Mouse (Mus musculus) limb, embryonic 12.5 days (tissue): ENCODE data around the gene Als2. TPM values are rescaled to one million over a fixed set of nuclear protein-coding genes. Genes with fewer than 3 reads are reported as not detected.

Experiments
- ATAC-seq: fragments of 200-750 bp; cut with Nextera tagmentation; 2 replicates; pipeline ENCODE4 v1.8.0; 2017; ENCODE audit warnings: low read depth, moderate TSS enrichment; ENCODE audit not compliant: insufficient number of reproducible peaks, insufficient read depth, low FRiP score, low TSS enrichment
- H3K27ac ChIP-seq: fragments of 300-500 bp; sonication (generic); 2 replicates; pipeline ENCODE4 v1.5.1; 2016; ENCODE audit warnings: mild to moderate bottlenecking, moderate library complexity
- H3K27me3 ChIP-seq: fragments of 300-500 bp; sonication (generic); 2 replicates; pipeline ENCODE4 v1.6.1; 2016; ENCODE audit warnings: mild to moderate bottlenecking, moderate library complexity
- H3K36me3 ChIP-seq: fragments of 300-500 bp; sonication (generic); 2 replicates; pipeline ENCODE4 v1.6.1; 2016; ENCODE audit warnings: mild to moderate bottlenecking, moderate library complexity
- H3K4me1 ChIP-seq: fragments of 300-500 bp; sonication (generic); replicated peaks from 2 replicates; pipeline ENCODE4 v1.6.1; 2016
- H3K4me2 ChIP-seq: fragments of 300-500 bp; sonication (generic); 2 replicates; pipeline ENCODE4 v1.6.1; 2016; ENCODE audit warnings: mild to moderate bottlenecking, moderate library complexity
- H3K4me3 ChIP-seq: fragments of 300-500 bp; sonication (generic); replicated peaks from 2 replicates; pipeline ENCODE4 v1.5.1; 2016; ENCODE audit warnings: mild to moderate bottlenecking
- H3K9ac ChIP-seq: fragments of 300-500 bp; sonication (generic); replicated peaks from 2 replicates; pipeline ENCODE4 v1.6.1; 2016; ENCODE audit warnings: mild to moderate bottlenecking, moderate library complexity
- H3K9me3 ChIP-seq: fragments of 300-500 bp; sonication (generic); 2 replicates; pipeline ENCODE4 v1.6.1; 2016; ENCODE audit warnings: mild to moderate bottlenecking, moderate library complexity
- WGBS: fragments of 180-500 bp; shearing (Covaris S2); methylation state at CpG from one replicate; pipeline ENCODE4 v1.1.7; 2016; 5-methylcytosine and 5-hydroxymethylcytosine counted together
- polyA plus RNA-seq: library from polyadenylated mRNA; unstranded; fragments of >200 nt; fragmentation: Nextera tagmentation; extraction: Ambion mirVana; gene quantifications from 2 replicates; pipeline ENCODE4 v1.2.1, GENCODE M21; 2016

The Als2 gene
- polyA plus RNA-seq, 1 experiment from 2014 or later: 11.7 TPM

DNA sequence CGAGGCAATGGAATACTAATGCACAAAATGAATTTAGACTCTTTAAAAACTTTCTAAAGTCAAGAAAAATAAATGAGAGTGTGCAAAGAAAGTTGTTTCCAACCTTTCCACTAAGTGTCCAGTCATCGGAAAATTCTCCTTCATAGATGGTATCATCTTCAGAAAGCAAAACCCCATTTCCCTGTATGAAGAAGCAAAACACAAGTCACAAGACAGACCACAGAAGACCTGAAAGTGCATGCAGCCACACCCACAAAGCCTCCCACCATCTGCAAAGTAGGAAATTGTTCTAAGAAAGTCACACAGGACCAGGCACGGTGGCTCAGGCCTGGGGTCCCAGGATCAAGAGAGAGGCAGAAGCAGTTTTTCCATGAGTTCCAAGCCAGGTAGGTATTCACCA lies 57.0 kb downstream of the Als2 start:
- no peak overlapping the region for H3K4me3 ChIP-seq
- no peaks in the 10 kb centered on the region for H3K4me1 ChIP-seq
- no peak for ATAC-seq
- no peaks in the 10 kb centered on the region for H3K9me3 ChIP-seq
- H3K27ac ChIP-seq: no peak overlapping the region
- H3K36me3 ChIP-seq: peaks cover 74% of the 10 kb centered on the region
- H3K27me3 ChIP-seq: no peaks in the 10 kb centered on the region
- 87% methylated on average over 3 of the region's 3 CpGs for WGBS
- no peak overlapping the region for H3K9ac ChIP-seq
- no peak overlapping the region for H3K4me2 ChIP-seq

- H3K4me3 ChIP-seq: no peak overlapping the region
- 87% methylated on average over 10 of the region's 10 CpGs for WGBS
- H3K9ac ChIP-seq: no peak overlapping the region
- H3K4me2 ChIP-seq: no peak overlapping the region
- ATAC-seq: no peak
- no peaks in the 10 kb centered on the region for H3K9me3 ChIP-seq
- H3K36me3 ChIP-seq: peaks cover 71% of the 10 kb centered on the region
- H3K27me3 ChIP-seq: no peaks in the 10 kb centered on the region
- no peaks in the 10 kb centered on the region for H3K4me1 ChIP-seq
- no peak overlapping the region for H3K27ac ChIP-seq
These were observed 58.6 kb downstream of the Als2 start for GRCm38 (mm10) chr1:59178401-59178800.

DNA sequence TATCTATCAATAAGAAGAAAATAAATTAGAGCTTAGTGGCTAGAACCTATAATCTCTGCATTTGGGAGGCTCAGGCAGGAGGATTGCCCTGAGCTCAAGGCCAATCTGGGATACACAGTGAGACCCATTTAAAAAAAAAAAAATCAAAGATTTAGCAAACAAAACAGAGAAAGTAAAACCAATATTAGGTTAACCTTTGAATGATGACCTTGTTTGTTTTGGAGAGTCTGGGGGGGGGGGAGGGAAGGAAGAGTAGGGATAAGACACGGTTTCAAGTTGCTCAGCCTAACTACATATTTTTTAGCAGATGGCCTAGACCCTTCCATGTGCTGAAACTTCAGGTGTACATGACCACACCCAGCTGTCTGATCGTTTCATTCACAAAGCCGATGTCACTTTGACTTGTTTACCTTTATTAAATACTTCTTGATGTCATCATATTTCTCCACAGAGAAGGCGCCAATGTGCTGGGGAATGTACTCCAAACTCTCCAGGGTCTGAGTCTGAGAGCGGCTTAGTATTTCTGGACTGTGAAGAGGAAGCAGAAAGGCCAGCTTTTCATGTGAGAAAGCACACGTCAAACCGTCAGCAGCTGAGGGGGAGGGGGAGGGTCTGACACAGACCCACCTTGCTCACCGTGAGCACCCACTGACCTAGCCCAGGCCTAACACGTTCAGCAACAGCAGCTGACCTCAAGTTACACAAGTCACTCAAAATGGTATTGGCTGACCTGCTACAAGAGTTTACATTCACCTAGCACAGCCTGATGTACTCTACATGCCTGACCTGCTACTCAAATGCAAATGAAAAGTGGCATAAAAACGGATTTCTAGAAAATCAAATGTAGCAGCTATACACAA lies 62.3 kb downstream of the Als2 start:
- no peaks in the 10 kb centered on the region for H3K9me3 ChIP-seq
- WGBS: 77% methylated on average over 10 of the region's 10 CpGs
- H3K4me2 ChIP-seq: no peak overlapping the region
- peaks cover 62% of the 10 kb centered on the region for H3K36me3 ChIP-seq
- H3K27me3 ChIP-seq: no peaks in the 10 kb centered on the region
- no peak for ATAC-seq
- no peaks in the 10 kb centered on the region for H3K4me1 ChIP-seq
- H3K9ac ChIP-seq: no peak overlapping the region
- no peak overlapping the region for H3K27ac ChIP-seq
- no peak overlapping the region for H3K4me3 ChIP-seq

DNA sequence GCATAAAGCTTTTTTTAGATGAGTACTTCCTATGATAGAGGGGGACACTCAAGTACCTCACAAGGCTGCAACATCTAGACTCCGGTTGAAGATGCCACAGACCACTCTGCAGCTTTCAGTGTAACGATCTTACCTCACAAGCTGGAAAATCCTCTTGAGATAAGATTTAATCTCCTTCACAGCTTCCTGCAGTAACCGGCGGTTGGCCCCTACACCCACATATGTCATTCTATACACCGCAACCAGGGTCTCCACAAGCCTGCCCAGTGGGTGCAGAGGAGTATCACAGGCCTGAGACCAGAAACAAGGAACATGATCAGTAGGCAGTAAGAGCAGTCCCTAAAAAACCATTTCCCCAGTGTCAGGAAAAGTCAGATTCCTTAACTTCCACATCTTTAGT lies 64.0 kb downstream of the Als2 start:
- 88% methylated on average over 5 of the region's 5 CpGs for WGBS

GRCm38 (mm10) chr1:59171875-59172274 lies 65.2 kb downstream of the Als2 start:
- Histone ChIP-seq H3K9ac (no peak overlapping the region), H3K36me3 (peaks cover 57% of the 10 kb centered on the region)

More for the DNA sequence above, 64.0 kb downstream of the Als2 start:
- peaks cover 57% of the 10 kb centered on the region for H3K36me3 ChIP-seq
- no peak overlapping the region for H3K9ac ChIP-seq
- no peak for ATAC-seq
- no peaks in the 10 kb centered on the region for H3K4me1 ChIP-seq
- H3K27ac ChIP-seq: no peak overlapping the region
- H3K9me3 ChIP-seq: no peaks in the 10 kb centered on the region
- no peaks in the 10 kb centered on the region for H3K27me3 ChIP-seq
- no peak overlapping the region for H3K4me2 ChIP-seq
- H3K4me3 ChIP-seq: no peak overlapping the region

GRCm38 (mm10) chr1:59170290-59170689 lies 66.7 kb downstream of the Als2 start:
- Histone ChIP-seq H3K36me3 (peaks cover 61% of the 10 kb centered on the region), H3K4me3 (no peak overlapping the region), H3K4me1 (no peaks in the 10 kb centered on the region), H3K4me2 (no peak overlapping the region), H3K9ac (no peak overlapping the region), H3K27me3 (no peaks in the 10 kb centered on the region), H3K9me3 (no peaks in the 10 kb centered on the region), H3K27ac (no peak overlapping the region)
- ATAC-seq: no peak
- 82% methylated on average over 8 of the region's 8 CpGs for WGBS

More at GRCm38 (mm10) chr1:59171875-59172274, 65.2 kb downstream of the Als2 start:
- no peaks in the 10 kb centered on the region for H3K4me1 ChIP-seq
- H3K27me3 ChIP-seq: no peaks in the 10 kb centered on the region
- 56% methylated on average over 5 of the region's 5 CpGs for WGBS
- H3K9me3 ChIP-seq: no peaks in the 10 kb centered on the region
- ATAC-seq: no peak
- H3K27ac ChIP-seq: no peak overlapping the region
- H3K4me2 ChIP-seq: no peak overlapping the region
- no peak overlapping the region for H3K4me3 ChIP-seq

- no peak overlapping the region for H3K9ac ChIP-seq
- no peaks in the 10 kb centered on the region for H3K4me1 ChIP-seq
- no peaks in the 10 kb centered on the region for H3K9me3 ChIP-seq
- no peak overlapping the region for H3K4me3 ChIP-seq
- H3K27ac ChIP-seq: no peak overlapping the region
- ATAC-seq: no peak
- 83% methylated on average over 6 of the region's 6 CpGs for WGBS
- H3K4me2 ChIP-seq: no peak overlapping the region
- peaks cover 54% of the 10 kb centered on the region for H3K36me3 ChIP-seq
- no peaks in the 10 kb centered on the region for H3K27me3 ChIP-seq
These were observed 67.4 kb downstream of the Als2 start for GRCm38 (mm10) chr1:59169586-59169985.

- Histone ChIP-seq H3K4me3 (no peak overlapping the region), H3K27ac (no peak overlapping the region), H3K9ac (no peak overlapping the region), H3K27me3 (no peaks in the 10 kb centered on the region), H3K4me2 (no peak overlapping the region), H3K36me3 (peaks cover 60% of the 10 kb centered on the region), H3K9me3 (no peaks in the 10 kb centered on the region), H3K4me1 (no peaks in the 10 kb centered on the region)
- no peak for ATAC-seq
- WGBS: 63% methylated on average over 2 of the region's 2 CpGs
These were observed 68.5 kb downstream of the Als2 start for GRCm38 (mm10) chr1:59168556-59168955.

- no peak overlapping the region for H3K4me2 ChIP-seq
- no peak overlapping the region for H3K27ac ChIP-seq
- H3K36me3 ChIP-seq: peaks cover 68% of the 10 kb centered on the region
- 96% methylated on average over 4 of the region's 4 CpGs for WGBS
- no peaks in the 10 kb centered on the region for H3K9me3 ChIP-seq
- no peaks in the 10 kb centered on the region for H3K27me3 ChIP-seq
- H3K4me1 ChIP-seq: no peaks in the 10 kb centered on the region
- H3K4me3 ChIP-seq: no peak overlapping the region
- no peak for ATAC-seq
- no peak overlapping the region for H3K9ac ChIP-seq
These were observed 69.2 kb downstream of the Als2 start for GRCm38 (mm10) chr1:59167654-59168425.

- no peak overlapping the region for H3K9ac ChIP-seq
- H3K27ac ChIP-seq: no peak overlapping the region
- H3K4me2 ChIP-seq: no peak overlapping the region
- peaks cover 60% of the 10 kb centered on the region for H3K36me3 ChIP-seq
- no peak for ATAC-seq
- no peaks in the 10 kb centered on the region for H3K4me1 ChIP-seq
- H3K27me3 ChIP-seq: no peaks in the 10 kb centered on the region
- no peaks in the 10 kb centered on the region for H3K9me3 ChIP-seq
- 92% methylated on average over 9 of the region's 9 CpGs for WGBS
- no peak overlapping the region for H3K4me3 ChIP-seq
These were observed 70.7 kb downstream of the Als2 start for GRCm38 (mm10) chr1:59166232-59166905.

DNA sequence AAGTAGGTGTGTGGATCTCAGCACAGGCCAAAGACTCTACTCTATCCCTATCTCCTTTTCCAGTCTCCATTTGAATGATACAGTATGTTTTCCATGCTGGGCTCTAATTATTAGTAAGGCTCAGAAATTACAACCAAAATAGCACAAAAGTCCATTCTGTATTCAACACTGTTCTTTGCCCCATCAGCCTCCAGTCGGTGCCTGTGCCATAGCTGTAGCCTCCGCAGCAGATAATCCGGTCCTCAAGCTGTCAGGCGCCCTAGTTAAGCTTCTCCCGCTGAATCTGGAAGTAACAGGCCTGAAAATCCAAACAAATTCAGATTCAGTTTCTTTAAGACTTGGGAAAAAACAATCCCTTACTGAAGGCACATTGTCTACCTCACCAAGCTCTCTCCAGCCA lies 73.1 kb downstream of the Als2 start:
- Histone ChIP-seq H3K36me3 (peaks cover 53% of the 10 kb centered on the region), H3K4me3 (no peak overlapping the region)
- 75% methylated on average over 5 of the region's 5 CpGs for WGBS

More for the DNA sequence above, 73.1 kb downstream of the Als2 start:
- Histone ChIP-seq H3K27ac (no peak overlapping the region), H3K4me2 (no peak overlapping the region), H3K9ac (no peak overlapping the region), H3K9me3 (no peaks in the 10 kb centered on the region), H3K4me1 (no peaks in the 10 kb centered on the region), H3K27me3 (no peaks in the 10 kb centered on the region)
- ATAC-seq: no peak
